Mouse (Mus musculus): ENCODE results near the gene Zfp148.

DNA sequence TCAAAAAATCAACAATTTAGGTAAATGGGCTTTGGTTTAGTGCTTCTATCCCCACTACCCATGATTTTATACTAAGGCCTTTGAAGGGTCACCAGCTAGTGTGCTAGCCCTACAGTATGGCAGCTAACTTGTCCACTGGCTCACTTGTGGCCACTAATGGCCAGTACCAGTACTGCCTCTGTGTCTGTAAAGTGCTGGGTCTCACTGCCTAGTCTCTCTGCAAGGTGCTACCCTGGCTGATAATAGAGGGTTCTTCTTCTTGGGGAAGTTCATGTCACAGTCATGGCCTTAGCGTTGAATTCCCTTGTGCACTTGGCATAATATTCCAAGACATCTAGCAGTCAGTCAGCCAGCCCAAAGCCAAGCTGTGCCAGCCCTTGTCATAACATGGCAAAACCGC is 100.5 kb downstream of the Zfp148 start:
- TF ChIP-seq CEBPB (IDR thresholded peaks at IDR 0.05; ENCODE audit: insufficient read depth, poor library complexity, severe bottlenecking), result no peak
- TF ChIP-seq MYOG (IDR thresholded peaks at IDR 0.05; ENCODE audit: control insufficient read depth in 1 of 3, insufficient read depth in 1 of 3, insufficient read length in 2 of 3, low read depth in 2 of 3), result no peak
- no peak for TF ChIP-seq POLR2A (IDR thresholded peaks at IDR 0.05; ENCODE audit: insufficient read length, low read depth)
